Mouse (Mus musculus): ENCODE measurements around the gene Gpc5. TPM values are rescaled to one million over a fixed set of nuclear protein-coding genes. Genes with fewer than 3 reads are reported as not detected.

Gene Gpc5
- polyA plus RNA-seq, 1 experiment = not detected

DNA sequence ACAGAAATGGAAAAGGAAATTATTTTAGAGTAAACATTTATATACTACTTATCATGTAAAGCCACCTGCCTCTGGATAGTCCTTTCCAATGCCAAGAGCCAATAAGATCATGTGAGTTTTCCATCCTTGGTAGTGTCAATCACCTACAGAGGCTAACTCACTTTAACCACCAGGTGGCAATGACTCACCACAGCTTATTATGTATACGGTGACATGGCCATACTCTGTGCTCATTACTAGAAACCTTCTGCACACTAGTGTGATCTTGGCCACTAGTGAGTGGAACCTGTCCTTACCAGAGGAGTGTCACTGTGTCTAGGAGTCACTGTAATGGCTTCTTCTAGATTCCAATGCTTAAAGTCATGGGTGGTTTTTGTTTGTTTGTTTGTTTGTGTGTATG is 1468.0 kb downstream of the Gpc5 start:
- no peak overlapping the region for H3K27ac ChIP-seq (ENCODE audit: insufficient read depth, low read depth, low read length)
- WGBS = 21% methylated on average over 1 of the region's 1 CpGs
- no peak for TF ChIP-seq POLR2A (IDR thresholded peaks at IDR 0.05; ENCODE audit: insufficient read depth, low read depth, low read length)
- no peak for TF ChIP-seq CTCF (IDR thresholded peaks at IDR 0.05; ENCODE audit: insufficient read depth, low read depth, low read length)

More for the DNA sequence above, 1468.0 kb downstream of the Gpc5 start:
- Histone ChIP-seq H3K4me3 (ENCODE audit: insufficient read depth, low read depth, low read length) (no peak overlapping the region), H3K4me1 (ENCODE audit: control insufficient read depth, insufficient read depth, low read length) (no peaks in the 10 kb centered on the region)

Data from olfactory bulb, adult 2 months (tissue).